Mouse (Mus musculus) liver, embryonic 16.5 days (tissue): Measurements from ENCODE around the gene Slc19a3. TPM values are rescaled to one million over a fixed set of nuclear protein-coding genes. Genes with fewer than 3 reads are reported as not detected.

Source experiments
- ATAC-seq: fragments of 200-750 bp; cut with Nextera tagmentation; 2 replicates; pipeline ENCODE4 v1.8.0; 2017; ENCODE audit warnings: low read depth, mild to moderate bottlenecking, moderate number of reproducible peaks, moderate library complexity
- H3K27ac ChIP-seq: fragments of 300-500 bp; sonication (generic); 2 replicates; pipeline ENCODE4 v1.5.1; 2014; ENCODE audit warnings: mild to moderate bottlenecking, low read length
- H3K27me3 ChIP-seq: fragments of 300-500 bp; sonication (generic); 2 replicates; pipeline ENCODE4 v1.6.1; 2014; ENCODE audit warnings: low read depth, low read length, mixed read lengths; ENCODE audit not compliant: control insufficient read depth, insufficient read depth
- H3K36me3 ChIP-seq: fragments of 300-500 bp; sonication (generic); 2 replicates; pipeline ENCODE4 v1.6.1; 2014; ENCODE audit warnings: mild to moderate bottlenecking; ENCODE audit not compliant: control insufficient read depth, insufficient read depth
- H3K4me1 ChIP-seq: fragments of 300-500 bp; sonication (generic); 2 replicates; pipeline ENCODE4 v1.6.1; 2014; ENCODE audit warnings: low read depth, low read length, mixed read lengths; ENCODE audit not compliant: control insufficient read depth
- H3K4me2 ChIP-seq: fragments of 300-500 bp; sonication (generic); 2 replicates; pipeline ENCODE4 v1.6.1; 2014; ENCODE audit warnings: low read depth, low read length, mixed read lengths
- H3K4me3 ChIP-seq: fragments of 300-500 bp; sonication (generic); 2 replicates; pipeline ENCODE4 v1.5.1; 2014; ENCODE audit warnings: low read depth, mild to moderate bottlenecking, low read length
- H3K9ac ChIP-seq: fragments of 300-500 bp; sonication (generic); 2 replicates; pipeline ENCODE4 v1.6.1; 2014; ENCODE audit warnings: low read depth, low read length
- H3K9me3 ChIP-seq: fragments of 300-500 bp; sonication (generic); replicated peaks from 2 replicates; pipeline ENCODE4 v1.6.1; 2016; ENCODE audit warnings: low read length; ENCODE audit not compliant: control insufficient read depth
- WGBS: fragments of 180-500 bp; shearing (Covaris S2); extraction: QIAGEN DNeasy Blood & Tissue Kit; methylation state at CpG from one replicate; pipeline ENCODE4 v1.1.7; 2014; ENCODE audit not compliant: insufficient replicate concordance; 5-methylcytosine and 5-hydroxymethylcytosine counted together
- polyA plus RNA-seq: library from polyadenylated mRNA; unstranded; fragments of >200 nt; fragmentation: Nextera tagmentation; extraction: Ambion mirVana; gene quantifications from 2 replicates; pipeline ENCODE4 v1.2.1, GENCODE M21; 2015

Gene Slc19a3
- polyA plus RNA-seq, 1 experiment from 2014 or later = 0.08 TPM

GRCm38 (mm10) chr1:83059278-83059677 is 21.0 kb upstream of the Slc19a3 start, which contains the start of gene A030005K14Rik:
Gene A030005K14Rik, minus strand, starts transcription at chr1:83059378.
- Histone ChIP-seq H3K4me2 (no peak within 1 kb of the TSS), H3K4me3 (no peak within 1 kb of the TSS), H3K27me3 (no peaks in the 10 kb centered on the region), H3K9ac (no peak within 1 kb of the TSS), H3K9me3 (no peaks in the 10 kb centered on the region), H3K27ac (no peak within 1 kb of the TSS), H3K36me3 (no peaks in the 10 kb centered on the region), H3K4me1 (no peaks in the 10 kb centered on the region)
- no peak for ATAC-seq
- WGBS = 70% methylated on average over 9 of the region's 9 CpGs

GRCm38 (mm10) chr1:83058481-83058880 is 20.2 kb upstream of the Slc19a3 start:
- no peak for ATAC-seq
- 50% methylated on average over 1 of the region's 1 CpGs for WGBS
- H3K27ac ChIP-seq = no peak overlapping the region
- H3K9ac ChIP-seq = no peak overlapping the region
- no peaks in the 10 kb centered on the region for H3K36me3 ChIP-seq
- H3K4me3 ChIP-seq = no peak overlapping the region
- H3K4me2 ChIP-seq = no peak overlapping the region
- no peaks in the 10 kb centered on the region for H3K27me3 ChIP-seq
- no peaks in the 10 kb centered on the region for H3K4me1 ChIP-seq
- H3K9me3 ChIP-seq = no peaks in the 10 kb centered on the region

GRCm38 (mm10) chr1:83044882-83045427 is 6.7 kb upstream of the Slc19a3 start, which contains the start of gene Gm47969:
Gene Gm47969, plus strand, starts transcription at chr1:83044932.
- H3K36me3 ChIP-seq = no peaks in the 10 kb centered on the region
- 29% methylated on average over 5 of the region's 5 CpGs for WGBS
- H3K4me2 ChIP-seq = no peak within 1 kb of the TSS
- H3K4me1 ChIP-seq = no peaks in the 10 kb centered on the region
- H3K4me3 ChIP-seq = no peak within 1 kb of the TSS
- ATAC-seq = no peak
- H3K9ac ChIP-seq = no peak within 1 kb of the TSS
- H3K27ac ChIP-seq = no peak within 1 kb of the TSS
- H3K27me3 ChIP-seq = no peaks in the 10 kb centered on the region
- H3K9me3 ChIP-seq = no peaks in the 10 kb centered on the region

DNA sequence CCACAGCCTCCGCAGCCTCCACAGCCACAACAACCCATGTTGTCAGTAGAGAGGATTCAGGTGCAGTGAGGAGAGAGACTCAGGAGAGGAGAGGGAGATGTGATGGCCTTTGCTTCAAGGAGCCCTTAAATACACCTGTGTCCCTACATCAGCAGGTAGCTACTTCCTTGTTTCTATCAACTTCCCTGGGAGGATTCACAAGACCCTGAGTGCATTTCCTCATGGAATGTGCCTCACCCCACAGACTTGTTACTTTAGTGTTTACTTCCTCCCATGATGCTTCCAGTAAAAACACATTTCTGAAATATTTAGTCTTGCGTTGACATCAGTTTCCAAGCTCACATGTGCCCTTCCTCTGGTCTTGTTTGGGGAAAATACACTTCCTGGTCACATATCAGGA is 4.1 kb upstream of the Slc19a3 start, which contains the start of gene Krtap28-10:
Gene Krtap28-10, minus strand, starts transcription at position 101 of the 400 bp plus-strand sequence.
- no peak within 1 kb of the TSS for H3K27ac ChIP-seq
- H3K9ac ChIP-seq = no peak within 1 kb of the TSS
- no peaks in the 10 kb centered on the region for H3K27me3 ChIP-seq
- H3K4me2 ChIP-seq = no peak within 1 kb of the TSS
- ATAC-seq = no peak
- H3K4me1 ChIP-seq = no peaks in the 10 kb centered on the region
- H3K4me3 ChIP-seq = no peak within 1 kb of the TSS
- no peaks in the 10 kb centered on the region for H3K9me3 ChIP-seq
- no peaks in the 10 kb centered on the region for H3K36me3 ChIP-seq
- 67% methylated on average over 2 of the region's 2 CpGs for WGBS

GRCm38 (mm10) chr1:83039080-83039479 is 832 bp upstream of the Slc19a3 start:
- 53% methylated on average over 4 of the region's 4 CpGs for WGBS
- ATAC-seq = no peak
- no peak overlapping the region for H3K4me3 ChIP-seq

DNA sequence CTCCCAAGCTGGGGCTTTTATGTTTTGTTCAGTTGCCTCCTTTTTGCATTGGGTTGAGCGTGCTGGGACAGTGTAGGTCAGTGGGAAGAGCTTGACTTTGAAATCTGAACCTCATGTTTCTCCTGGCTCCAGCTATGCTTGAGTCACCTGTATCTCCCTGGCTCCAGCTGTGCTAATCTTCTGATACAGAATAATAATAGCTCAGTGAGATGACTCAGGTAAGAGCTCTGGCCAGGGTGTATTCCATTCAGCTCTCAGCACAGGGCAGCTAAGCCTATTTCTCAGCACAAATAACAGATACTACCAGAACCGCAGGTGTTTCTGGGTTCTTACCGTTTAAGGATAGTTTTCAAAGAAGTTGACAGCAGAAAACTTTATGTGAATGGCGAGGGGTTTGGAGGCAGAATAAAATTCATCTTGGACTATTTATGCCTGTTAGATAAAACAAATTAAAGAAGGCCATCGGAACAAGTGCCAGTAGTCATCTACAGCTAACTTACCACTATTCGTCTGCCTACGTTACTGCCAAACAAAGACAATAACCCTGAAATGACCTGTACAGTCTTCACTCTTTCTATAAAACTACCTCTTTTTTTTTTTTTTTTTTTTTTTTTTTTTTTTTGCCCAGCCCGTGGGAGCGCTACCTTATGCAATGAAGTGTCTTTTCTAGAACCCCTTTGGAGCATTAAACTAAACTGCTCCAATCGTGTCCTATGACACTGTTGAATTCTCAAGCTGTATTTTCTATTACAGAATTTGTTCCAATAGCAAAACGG is 1.2 kb downstream of the Slc19a3 start:
- Histone ChIP-seq H3K36me3 (no peaks in the 10 kb centered on the region), H3K4me1 (no peaks in the 10 kb centered on the region), H3K4me3 (no peak overlapping the region), H3K27me3 (no peaks in the 10 kb centered on the region), H3K9ac (no peak overlapping the region), H3K27ac (no peak overlapping the region), H3K4me2 (no peak overlapping the region), H3K9me3 (no peaks in the 10 kb centered on the region)
- no peak for ATAC-seq
- 62% methylated on average over 11 of the region's 11 CpGs for WGBS

More at GRCm38 (mm10) chr1:83039080-83039479, 832 bp upstream of the Slc19a3 start:
- Histone ChIP-seq H3K27me3 (no peaks in the 10 kb centered on the region), H3K4me2 (no peak overlapping the region), H3K4me1 (no peaks in the 10 kb centered on the region), H3K27ac (no peak overlapping the region), H3K36me3 (no peaks in the 10 kb centered on the region), H3K9me3 (no peaks in the 10 kb centered on the region), H3K9ac (no peak overlapping the region)

DNA sequence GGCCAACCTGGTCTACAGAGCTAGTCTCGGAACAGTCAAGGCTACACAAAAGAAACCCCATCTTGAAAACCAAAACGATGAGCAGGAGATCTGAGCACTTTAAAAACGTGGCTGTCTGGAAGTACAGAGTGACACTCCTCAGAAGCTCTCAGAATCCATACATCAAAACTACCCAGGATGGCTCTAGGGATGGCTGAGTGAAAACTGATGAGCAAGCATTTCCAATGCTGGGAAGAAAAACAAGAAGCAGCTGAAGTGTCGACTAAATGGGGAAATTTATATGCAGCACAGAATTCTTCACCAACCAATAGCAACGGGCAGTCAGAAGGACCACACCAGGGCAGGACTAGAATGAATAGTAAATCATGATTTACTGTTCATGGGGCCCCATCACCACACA is 3.7 kb downstream of the Slc19a3 start:
- Histone ChIP-seq H3K9ac (no peak overlapping the region), H3K27ac (no peak overlapping the region), H3K9me3 (no peaks in the 10 kb centered on the region), H3K4me2 (no peak overlapping the region), H3K4me3 (no peak overlapping the region), H3K4me1 (no peaks in the 10 kb centered on the region), H3K36me3 (no peaks in the 10 kb centered on the region), H3K27me3 (no peaks in the 10 kb centered on the region)
- no peak for ATAC-seq
- 51% methylated on average over 5 of the region's 5 CpGs for WGBS

- no peak overlapping the region for H3K9ac ChIP-seq
- H3K4me3 ChIP-seq = no peak overlapping the region
- no peaks in the 10 kb centered on the region for H3K9me3 ChIP-seq
- H3K27ac ChIP-seq = no peak overlapping the region
- H3K4me1 ChIP-seq = no peaks in the 10 kb centered on the region
- 66% methylated on average over 6 of the region's 6 CpGs for WGBS
- no peaks in the 10 kb centered on the region for H3K27me3 ChIP-seq
- no peak for ATAC-seq
- H3K36me3 ChIP-seq = no peaks in the 10 kb centered on the region
- no peak overlapping the region for H3K4me2 ChIP-seq
Measured at GRCm38 (mm10) chr1:83032508-83032907, 5.7 kb downstream of the Slc19a3 start.

GRCm38 (mm10) chr1:83031950-83032349 is 6.3 kb downstream of the Slc19a3 start:
- Histone ChIP-seq H3K4me1 (no peaks in the 10 kb centered on the region), H3K9me3 (no peaks in the 10 kb centered on the region), H3K36me3 (no peaks in the 10 kb centered on the region), H3K4me3 (no peak overlapping the region), H3K27me3 (no peaks in the 10 kb centered on the region), H3K9ac (no peak overlapping the region), H3K4me2 (no peak overlapping the region), H3K27ac (no peak overlapping the region)
- ATAC-seq = no peak
- 38% methylated on average over 1 of the region's 1 CpGs for WGBS
